Mouse (Mus musculus) limb, embryonic 12.5 days (tissue): Measurements from ENCODE around the gene Acadsb. TPM values are rescaled to one million over a fixed set of nuclear protein-coding genes. Genes with fewer than 3 reads are reported as not detected.
"Not testable (repeated sequence)": the region's sequence is repeated elsewhere in the genome, so short reads cannot be mapped to it uniquely, and the experiment has no call there.

Experiments used
- ATAC-seq: fragments of 200-750 bp; cut with Nextera tagmentation; 2 replicates; pipeline ENCODE4 v1.8.0; 2017; ENCODE audit warnings: low read depth, moderate TSS enrichment; ENCODE audit not compliant: insufficient number of reproducible peaks, insufficient read depth, low FRiP score, low TSS enrichment
- H3K27ac ChIP-seq: fragments of 300-500 bp; sonication (generic); 2 replicates; pipeline ENCODE4 v1.5.1; 2016; ENCODE audit warnings: mild to moderate bottlenecking, moderate library complexity
- H3K27me3 ChIP-seq: fragments of 300-500 bp; sonication (generic); 2 replicates; pipeline ENCODE4 v1.6.1; 2016; ENCODE audit warnings: mild to moderate bottlenecking, moderate library complexity
- H3K36me3 ChIP-seq: fragments of 300-500 bp; sonication (generic); 2 replicates; pipeline ENCODE4 v1.6.1; 2016; ENCODE audit warnings: mild to moderate bottlenecking, moderate library complexity
- H3K4me1 ChIP-seq: fragments of 300-500 bp; sonication (generic); replicated peaks from 2 replicates; pipeline ENCODE4 v1.6.1; 2016
- H3K4me2 ChIP-seq: fragments of 300-500 bp; sonication (generic); 2 replicates; pipeline ENCODE4 v1.6.1; 2016; ENCODE audit warnings: mild to moderate bottlenecking, moderate library complexity
- H3K4me3 ChIP-seq: fragments of 300-500 bp; sonication (generic); replicated peaks from 2 replicates; pipeline ENCODE4 v1.5.1; 2016; ENCODE audit warnings: mild to moderate bottlenecking
- H3K9ac ChIP-seq: fragments of 300-500 bp; sonication (generic); replicated peaks from 2 replicates; pipeline ENCODE4 v1.6.1; 2016; ENCODE audit warnings: mild to moderate bottlenecking, moderate library complexity
- H3K9me3 ChIP-seq: fragments of 300-500 bp; sonication (generic); 2 replicates; pipeline ENCODE4 v1.6.1; 2016; ENCODE audit warnings: mild to moderate bottlenecking, moderate library complexity
- WGBS: fragments of 180-500 bp; shearing (Covaris S2); methylation state at CpG from one replicate; pipeline ENCODE4 v1.1.7; 2016; 5-methylcytosine and 5-hydroxymethylcytosine counted together
- polyA plus RNA-seq: library from polyadenylated mRNA; unstranded; fragments of >200 nt; fragmentation: Nextera tagmentation; extraction: Ambion mirVana; gene quantifications from 2 replicates; pipeline ENCODE4 v1.2.1, GENCODE M21; 2016

Gene Acadsb
- polyA plus RNA-seq, 1 experiment from 2014 or later, result 83.0 TPM

GRCm38 (mm10) chr7:131411221-131411940, 980 bp downstream of the Acadsb start:
- Histone ChIP-seq H3K4me1 (peaks cover 29% of the 10 kb centered on the region), H3K9ac (no peak overlapping the region; the same call in 1 of the 2 replicates), H3K9me3 (no peaks in the 10 kb centered on the region), H3K27ac (no peak overlapping the region), H3K36me3 (no peaks in the 10 kb centered on the region), H3K27me3 (no peaks in the 10 kb centered on the region), H3K4me2 (peak overlapping the region; percentile 70), H3K4me3 (peak overlapping the region; percentile 92)
- WGBS, result 21% methylated on average over 10 of the region's 10 CpGs
- no peak for ATAC-seq

- no peaks in the 10 kb centered on the region for H3K9me3 ChIP-seq
- peak overlapping the region; percentile 92 for H3K4me3 ChIP-seq
- H3K27me3 ChIP-seq, result no peaks in the 10 kb centered on the region
- H3K27ac ChIP-seq, result no peak overlapping the region
- no peaks in the 10 kb centered on the region for H3K36me3 ChIP-seq
- H3K4me2 ChIP-seq, result peak overlapping the region; percentile 70
- ATAC-seq, result no peak
- no peak overlapping the region for H3K9ac ChIP-seq
- H3K4me1 ChIP-seq, result peaks cover 29% of the 10 kb centered on the region
- 37% methylated on average over 2 of the region's 2 CpGs for WGBS
Measured at GRCm38 (mm10) chr7:131411941-131412270, 1.5 kb downstream of the Acadsb start.

GRCm38 (mm10) chr7:131416742-131417141, 6.3 kb downstream of the Acadsb start:
- H3K27ac ChIP-seq, result not testable (repeated sequence)

GRCm38 (mm10) chr7:131417605-131418004, 7.2 kb downstream of the Acadsb start:
- H3K9ac ChIP-seq, result no peak overlapping the region

More at GRCm38 (mm10) chr7:131416742-131417141, 6.3 kb downstream of the Acadsb start:
- not testable (repeated sequence) for H3K4me1 ChIP-seq, H3K4me3 ChIP-seq, H3K9ac ChIP-seq, H3K9me3 ChIP-seq, H3K36me3 ChIP-seq, H3K27me3 ChIP-seq, ATAC-seq, H3K4me2 ChIP-seq

GRCm38 (mm10) chr7:131424912-131425311, 14.5 kb downstream of the Acadsb start:
- Histone ChIP-seq H3K4me2 (no peak overlapping the region), H3K36me3 (peaks cover 19% of the 10 kb centered on the region), H3K9ac (no peak overlapping the region), H3K4me1 (no peaks in the 10 kb centered on the region), H3K9me3 (0 out of 2 replicates have a peak, but pooled peaks cover 5% of the 10 kb centered on the region), H3K27me3 (no peaks in the 10 kb centered on the region), H3K4me3 (no peak overlapping the region), H3K27ac (no peak overlapping the region)
- 86% methylated on average over 2 of the region's 2 CpGs for WGBS
- no peak for ATAC-seq

More at GRCm38 (mm10) chr7:131417605-131418004, 7.2 kb downstream of the Acadsb start:
- no peaks in the 10 kb centered on the region for H3K36me3 ChIP-seq
- 0 out of 2 replicates have a peak, but pooled peaks cover under 1% of the 10 kb centered on the region for H3K4me1 ChIP-seq
- no peaks in the 10 kb centered on the region for H3K9me3 ChIP-seq
- H3K27ac ChIP-seq, result no peak overlapping the region
- H3K4me2 ChIP-seq, result no peak overlapping the region
- no peak for ATAC-seq
- H3K27me3 ChIP-seq, result no peaks in the 10 kb centered on the region
- H3K4me3 ChIP-seq, result no peak overlapping the region

- Histone ChIP-seq H3K9ac (no peak overlapping the region), H3K27ac (no peak overlapping the region), H3K27me3 (no peaks in the 10 kb centered on the region), H3K4me3 (no peak overlapping the region), H3K36me3 (peaks cover 29% of the 10 kb centered on the region), H3K4me2 (no peak overlapping the region), H3K4me1 (no peaks in the 10 kb centered on the region), H3K9me3 (0 out of 2 replicates have a peak, but pooled peaks cover 5% of the 10 kb centered on the region)
- no peak for ATAC-seq
- 82% methylated on average over 5 of the region's 5 CpGs for WGBS
Measured at GRCm38 (mm10) chr7:131427331-131427730, 16.9 kb downstream of the Acadsb start.

- H3K4me1 ChIP-seq, result no peaks in the 10 kb centered on the region
- H3K9ac ChIP-seq, result no peak overlapping the region
- ATAC-seq, result no peak
- peaks cover 25% of the 10 kb centered on the region for H3K36me3 ChIP-seq
- WGBS, result 23% methylated on average over 1 of the region's 1 CpGs
- no peaks in the 10 kb centered on the region for H3K27me3 ChIP-seq
- H3K9me3 ChIP-seq, result no peaks in the 10 kb centered on the region
- H3K27ac ChIP-seq, result no peak overlapping the region
- no peak overlapping the region for H3K4me2 ChIP-seq
- no peak overlapping the region for H3K4me3 ChIP-seq
Measured at GRCm38 (mm10) chr7:131432244-131432643, 21.8 kb downstream of the Acadsb start.

GRCm38 (mm10) chr7:131434276-131434675, 23.9 kb downstream of the Acadsb start:
- Histone ChIP-seq H3K27ac (no peak overlapping the region), H3K27me3 (no peaks in the 10 kb centered on the region), H3K9me3 (no peaks in the 10 kb centered on the region), H3K4me2 (no peak overlapping the region), H3K9ac (no peak overlapping the region), H3K4me1 (no peaks in the 10 kb centered on the region), H3K36me3 (peaks cover 16% of the 10 kb centered on the region), H3K4me3 (no peak overlapping the region)
- 91% methylated on average over 1 of the region's 1 CpGs for WGBS
- no peak for ATAC-seq

- WGBS, result 48% methylated on average over 3 of the region's 3 CpGs
- no peak for ATAC-seq
Measured at GRCm38 (mm10) chr7:131437051-131437450, 26.6 kb downstream of the Acadsb start.

GRCm38 (mm10) chr7:131456714-131457113, 46.3 kb downstream of the Acadsb start:
- Histone ChIP-seq H3K9me3 (no peaks in the 10 kb centered on the region), H3K27me3 (no peaks in the 10 kb centered on the region), H3K27ac (no peak overlapping the region), H3K4me2 (no peak overlapping the region), H3K4me3 (no peak overlapping the region), H3K9ac (no peak overlapping the region), H3K4me1 (no peaks in the 10 kb centered on the region), H3K36me3 (no peaks in the 10 kb centered on the region)
- no peak for ATAC-seq
- 85% methylated on average over 5 of the region's 5 CpGs for WGBS

More at GRCm38 (mm10) chr7:131437051-131437450, 26.6 kb downstream of the Acadsb start:
- H3K27ac ChIP-seq, result no peak overlapping the region
- peaks cover 6% of the 10 kb centered on the region for H3K36me3 ChIP-seq
- no peaks in the 10 kb centered on the region for H3K4me1 ChIP-seq
- H3K4me3 ChIP-seq, result no peak overlapping the region
- no peak overlapping the region for H3K9ac ChIP-seq
- no peaks in the 10 kb centered on the region for H3K27me3 ChIP-seq
- no peak overlapping the region for H3K4me2 ChIP-seq
- H3K9me3 ChIP-seq, result no peaks in the 10 kb centered on the region

- H3K9ac ChIP-seq, result no peak overlapping the region
- no peak overlapping the region for H3K27ac ChIP-seq
- no peaks in the 10 kb centered on the region for H3K4me1 ChIP-seq
- H3K4me2 ChIP-seq, result no peak overlapping the region
- WGBS, result 67% methylated on average over 3 of the region's 3 CpGs
- no peak for ATAC-seq
- no peaks in the 10 kb centered on the region for H3K27me3 ChIP-seq
- no peaks in the 10 kb centered on the region for H3K36me3 ChIP-seq
- H3K4me3 ChIP-seq, result no peak overlapping the region
- peaks cover 5% of the 10 kb centered on the region for H3K9me3 ChIP-seq
Measured at GRCm38 (mm10) chr7:131465117-131465601, 54.8 kb downstream of the Acadsb start.

- Histone ChIP-seq H3K27me3 (no peaks in the 10 kb centered on the region), H3K27ac (no peak overlapping the region), H3K36me3 (no peaks in the 10 kb centered on the region), H3K4me3 (no peak overlapping the region), H3K4me1 (no peaks in the 10 kb centered on the region), H3K9me3 (peaks cover 5% of the 10 kb centered on the region), H3K4me2 (no peak overlapping the region), H3K9ac (no peak overlapping the region)
- no peak for ATAC-seq
- WGBS, result 58% methylated on average over 3 of the region's 3 CpGs
Measured at GRCm38 (mm10) chr7:131465735-131466134, 55.3 kb downstream of the Acadsb start.
